Mouse (Mus musculus) CD4-positive, CD25-positive, alpha-beta regulatory T cell, adult 4 months (primary cell): ENCODE measurements around the gene Frrs1. TPM values are rescaled to one million over a fixed set of nuclear protein-coding genes. Genes with fewer than 3 reads are reported as not detected.

Experiments
- ATAC-seq: one replicate; pipeline ENCODE4 v1.8.0; 2017
- polyA plus RNA-seq, 2 experiments: library from polyadenylated mRNA; unstranded; fragments of 100-300 nt; shearing (Covaris generic); gene quantifications; one replicate each; pipeline ENCODE4 v1.2.1; 2017

The Frrs1 gene
- polyA plus RNA-seq, 2 experiments from 2014 or later: 39.8 to 46.7 TPM

DNA sequence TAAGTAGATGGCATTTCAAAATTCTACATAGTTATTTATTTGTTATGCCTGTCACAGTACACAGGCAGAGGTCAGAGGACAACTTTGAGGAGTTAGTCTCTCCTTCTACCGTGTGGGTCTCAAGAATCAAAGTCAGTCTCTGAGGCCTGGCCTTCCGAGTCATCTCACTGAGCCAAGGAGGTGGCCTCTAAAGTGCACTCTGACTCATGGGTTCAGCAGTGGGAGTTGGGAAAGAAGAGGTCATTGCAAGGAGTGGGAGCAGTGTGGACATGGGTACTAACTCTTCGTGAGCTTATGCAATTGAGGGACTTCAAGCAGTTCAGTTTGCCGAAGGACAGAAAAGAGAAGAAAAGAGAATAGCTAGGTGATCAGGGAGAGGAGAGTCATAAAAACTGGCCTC, 10.3 kb upstream of the Frrs1 start:
- no peak for ATAC-seq

DNA sequence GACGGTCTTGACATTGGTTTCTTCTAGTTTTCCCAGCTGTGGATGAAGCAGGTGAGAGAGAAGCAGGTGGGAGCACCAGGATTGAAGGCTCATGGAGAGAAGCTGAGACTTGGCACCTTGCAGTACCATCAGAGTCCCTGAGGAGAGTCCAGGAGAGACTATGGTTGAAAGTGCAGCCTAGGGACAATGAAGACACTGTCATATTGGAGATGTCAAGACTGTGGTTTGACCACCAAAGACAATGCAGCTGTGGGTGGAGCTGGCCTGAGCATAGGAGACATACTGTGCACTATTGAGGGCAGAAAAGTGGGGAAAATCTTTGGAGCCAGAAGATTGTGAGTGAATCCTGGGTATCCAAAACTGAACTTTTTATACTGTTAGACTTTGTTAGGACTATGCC, 8.9 kb upstream of the Frrs1 start:
- no peak for ATAC-seq

- no peak for ATAC-seq
Measured at GRCm38 (mm10) chr3:116852421-116852820, 6.8 kb upstream of the Frrs1 start.

DNA sequence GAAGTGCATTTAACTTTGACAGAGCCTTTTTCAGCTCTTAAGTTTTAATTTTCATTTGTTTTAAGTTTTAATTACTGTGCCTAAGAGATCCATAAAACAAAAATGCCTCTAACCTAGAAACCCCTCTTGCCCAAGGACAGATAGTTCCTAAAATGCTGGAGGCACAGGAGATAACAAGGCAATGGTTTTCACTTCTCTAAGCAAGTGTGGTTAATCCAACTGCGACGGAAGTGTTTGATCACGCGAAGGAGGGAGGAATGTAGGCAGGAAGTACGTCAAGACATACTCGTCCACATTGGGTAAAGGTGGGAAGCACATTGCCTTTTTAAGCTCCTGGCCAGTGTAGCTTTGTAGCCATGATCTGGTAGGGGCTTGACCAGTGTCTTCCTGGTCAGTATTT, 1.7 kb upstream of the Frrs1 start:
- ATAC-seq: no peak

DNA sequence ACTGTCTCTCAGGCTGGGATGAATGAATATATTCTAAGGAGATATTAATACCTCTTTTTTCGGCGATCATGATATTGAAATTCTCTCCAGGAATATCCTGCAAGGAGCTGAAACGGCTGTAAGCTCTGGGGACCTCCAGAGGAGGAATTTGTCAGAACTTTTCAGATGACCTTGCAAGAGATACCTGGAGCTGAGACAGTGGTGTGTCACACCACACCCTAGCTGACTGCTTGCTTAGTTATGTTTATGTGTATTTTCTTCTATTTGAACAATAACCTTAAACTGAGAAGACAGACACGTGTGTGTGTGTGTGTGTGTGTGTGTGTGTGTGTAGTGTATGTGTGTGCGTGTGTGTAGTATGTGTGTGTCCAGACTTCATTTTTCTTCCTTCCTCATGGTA, 488 bp downstream of the Frrs1 start:
- no peak for ATAC-seq

- ATAC-seq: no peak
Measured at GRCm38 (mm10) chr3:116860333-116861222, 1.3 kb downstream of the Frrs1 start.

DNA sequence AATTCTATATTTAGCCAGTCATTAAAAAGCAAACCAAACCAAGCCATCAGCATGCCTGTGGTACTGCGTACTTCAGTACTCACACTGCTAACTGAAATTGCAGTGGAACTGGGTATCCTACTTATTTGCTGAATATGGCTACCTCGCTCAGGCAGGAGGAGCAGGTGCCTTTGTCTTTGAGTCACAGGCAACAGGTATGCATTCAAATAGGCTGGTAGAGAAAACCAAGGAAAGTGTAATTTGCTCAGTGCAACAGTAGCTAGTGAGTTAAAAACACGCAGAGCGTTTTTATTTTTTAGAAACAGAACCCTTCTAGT, 1.9 kb downstream of the Frrs1 start:
- peak; percentile 51 for ATAC-seq

DNA sequence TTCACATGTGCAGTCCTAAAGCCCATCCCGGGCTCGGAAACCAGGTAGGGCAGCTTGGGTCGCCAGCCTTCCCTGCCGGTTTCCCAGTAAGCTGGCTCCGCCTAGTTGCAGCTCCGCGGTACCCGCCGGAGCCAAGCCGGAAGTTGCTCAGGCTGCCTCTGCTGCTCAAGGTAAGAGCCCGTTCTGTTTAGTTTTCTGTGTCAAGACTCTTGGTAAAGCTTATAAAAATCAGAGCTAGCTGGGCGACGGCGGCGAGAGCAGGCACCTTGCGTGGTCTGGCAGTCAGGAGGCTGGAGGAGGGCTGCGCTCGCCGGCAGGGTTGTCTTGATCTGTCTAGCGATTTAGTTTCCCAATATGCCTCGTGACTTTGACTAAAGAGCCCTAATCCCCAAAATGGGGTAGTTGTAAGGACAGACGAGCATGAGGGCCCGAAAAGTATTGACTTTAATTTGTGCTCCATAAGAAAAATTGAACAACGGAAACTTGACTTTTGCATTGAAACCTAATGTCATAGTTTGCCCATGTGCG, 2.3 kb downstream of the Frrs1 start:
- peak; percentile 94 for ATAC-seq

DNA sequence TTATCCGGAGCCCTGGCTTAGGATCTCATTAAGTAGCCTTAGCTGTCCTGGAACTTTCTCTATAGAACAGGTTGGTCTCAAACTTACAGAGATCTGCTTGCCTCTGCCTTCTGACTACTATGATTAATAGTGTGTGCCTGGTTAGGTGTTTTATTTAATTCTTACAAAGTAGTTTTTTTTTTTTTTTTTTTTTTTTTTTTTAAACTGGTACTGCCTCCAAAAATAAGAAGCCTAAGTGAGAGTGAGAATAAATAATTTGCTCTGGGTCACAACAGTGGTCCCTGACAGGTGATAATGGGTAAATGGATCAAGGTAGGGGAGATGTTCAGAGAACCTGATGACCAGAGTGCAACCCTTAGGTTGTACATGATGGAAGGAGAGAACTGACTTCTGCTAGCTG, 3.4 kb downstream of the Frrs1 start:
- ATAC-seq: no peak

GRCm38 (mm10) chr3:116864421-116864820, 5.2 kb downstream of the Frrs1 start:
- ATAC-seq: no peak

GRCm38 (mm10) chr3:116865199-116865636, 6.0 kb downstream of the Frrs1 start:
- ATAC-seq: no peak

GRCm38 (mm10) chr3:116870372-116870771, 11.1 kb downstream of the Frrs1 start:
- ATAC-seq: no peak

- no peak for ATAC-seq
Measured at GRCm38 (mm10) chr3:116882221-116882960, 23.1 kb downstream of the Frrs1 start.

DNA sequence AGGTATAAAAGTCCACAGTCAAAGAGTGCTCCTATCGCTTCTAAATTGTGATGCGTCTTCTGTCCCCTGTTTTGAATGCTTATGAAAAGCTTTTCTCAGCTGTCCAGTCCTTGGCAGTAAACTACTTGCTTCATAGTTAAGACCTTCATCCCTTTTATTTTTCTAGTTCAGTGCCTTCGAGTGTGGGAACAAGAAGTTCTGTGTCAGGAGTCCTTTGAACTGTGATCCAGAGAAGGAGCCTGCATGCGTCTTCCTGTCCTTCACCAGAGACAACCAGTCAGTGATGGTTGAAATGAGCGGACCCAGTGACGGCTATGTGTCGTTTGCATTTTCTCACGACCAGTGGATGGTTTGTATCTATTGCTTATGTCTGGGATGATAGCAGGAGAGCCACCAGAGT, 25.7 kb downstream of the Frrs1 start:
- ATAC-seq: no peak

DNA sequence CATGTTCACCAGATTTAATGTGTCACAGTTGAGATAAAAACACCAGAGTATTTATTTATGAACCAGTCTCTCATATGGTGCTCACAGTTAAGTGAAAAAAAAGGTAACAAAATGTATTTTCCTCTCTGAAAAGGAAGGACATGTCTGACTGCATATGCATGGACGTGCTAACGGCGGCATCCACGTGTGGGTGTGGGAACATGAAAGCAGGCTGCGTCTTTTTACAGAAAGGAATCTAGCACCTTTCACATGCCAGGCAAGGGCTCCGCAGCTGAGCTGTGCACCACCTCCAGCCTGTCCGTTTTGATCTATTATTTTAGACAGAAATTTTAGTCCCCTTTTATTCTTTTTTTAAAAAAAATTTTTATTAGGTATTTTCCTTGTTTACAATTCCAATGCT, 30.1 kb downstream of the Frrs1 start:
- ATAC-seq: no peak

GRCm38 (mm10) chr3:116890576-116890975, 31.3 kb downstream of the Frrs1 start:
- ATAC-seq: no peak

- no peak for ATAC-seq
Measured at GRCm38 (mm10) chr3:116891436-116892205, 32.4 kb downstream of the Frrs1 start.

GRCm38 (mm10) chr3:116892206-116892563, 32.9 kb downstream of the Frrs1 start:
- no peak for ATAC-seq

- peak; percentile 29 for ATAC-seq
Measured at GRCm38 (mm10) chr3:116892872-116893271, 33.6 kb downstream of the Frrs1 start.

DNA sequence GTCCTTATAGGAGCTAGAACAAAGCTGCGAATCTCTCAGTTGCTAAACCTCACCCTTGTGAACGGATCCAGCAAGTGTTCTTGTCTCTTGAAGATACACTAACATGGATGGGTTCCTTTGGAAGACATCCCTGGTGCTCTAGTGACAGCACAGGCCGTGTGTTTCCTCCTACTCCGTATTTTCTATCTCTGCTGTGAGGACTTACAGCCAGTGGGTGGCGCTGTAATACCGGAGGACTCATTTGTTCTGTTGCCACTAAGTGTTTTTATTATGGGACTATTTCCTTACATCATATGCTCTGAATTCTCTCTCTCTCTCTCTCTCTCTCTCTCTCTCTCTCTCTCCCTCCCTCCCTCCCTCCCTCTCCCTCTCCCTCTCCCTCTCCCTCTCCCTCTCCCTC, 44.9 kb downstream of the Frrs1 start:
- ATAC-seq: no peak

DNA sequence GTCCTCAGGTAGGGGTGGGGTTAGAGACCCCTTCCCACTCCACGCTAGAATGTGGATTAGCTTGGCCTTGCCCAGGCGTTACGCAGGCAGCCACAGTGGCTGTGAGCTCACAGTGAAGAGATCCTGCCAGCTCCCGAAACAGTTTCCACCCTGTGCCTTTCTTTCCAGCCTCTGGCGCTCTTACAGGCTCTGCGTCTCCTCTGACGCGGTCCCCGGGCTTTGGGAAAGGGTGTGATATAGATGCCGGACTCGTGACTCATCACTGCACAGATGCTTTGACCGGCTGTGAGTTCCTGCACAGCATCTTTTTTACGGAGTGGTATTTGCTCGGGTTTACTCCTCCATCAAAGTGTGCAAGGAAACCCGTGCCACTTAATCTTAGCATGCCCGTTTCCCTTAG, 46.6 kb downstream of the Frrs1 start:
- no peak for ATAC-seq

DNA sequence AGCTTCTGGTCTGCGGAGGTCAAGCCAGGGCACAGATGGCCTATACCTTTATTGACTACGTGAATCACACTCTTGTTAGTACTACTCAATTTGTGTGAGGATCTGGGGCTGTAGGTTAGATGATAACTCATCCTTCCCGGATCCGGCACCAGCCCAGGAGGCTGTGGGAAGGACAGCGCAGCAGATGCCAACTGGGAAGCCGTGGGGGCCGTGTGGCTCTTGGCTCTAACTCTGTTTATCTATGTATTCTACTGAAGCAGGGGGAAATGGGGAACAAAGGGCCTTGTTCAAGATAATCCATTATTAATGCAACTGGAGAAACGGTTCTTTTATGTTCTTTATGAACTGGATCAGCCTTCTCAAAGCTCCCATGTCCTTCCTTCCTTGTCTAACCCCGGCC, 47.3 kb downstream of the Frrs1 start:
- ATAC-seq: no peak

GRCm38 (mm10) chr3:116914374-116914773, 55.1 kb downstream of the Frrs1 start:
- ATAC-seq: no peak
